Mouse (Mus musculus): ENCODE data around the gene Tnr.

Tnr gene

DNA sequence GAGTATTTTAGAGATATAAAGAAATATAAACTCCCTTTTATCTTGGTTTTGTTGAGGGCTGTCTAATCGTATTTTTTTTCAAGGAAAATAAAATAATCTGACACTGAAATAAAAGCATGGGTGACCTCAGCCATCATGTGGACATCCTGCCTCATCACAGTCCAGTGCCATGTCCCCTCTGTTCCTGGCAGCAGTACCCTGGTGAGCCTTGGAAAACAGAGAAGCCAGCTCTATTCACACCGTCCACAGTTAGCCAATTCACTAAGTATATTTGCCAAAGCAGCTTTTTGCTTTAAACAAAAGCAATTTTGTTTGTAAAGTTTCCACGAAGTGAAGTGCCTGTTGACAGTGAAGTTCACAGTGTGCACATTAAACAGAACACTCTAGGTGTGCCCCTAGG lies 109.0 kb downstream of the Tnr start:
- no peak for DNase-seq

DNA sequence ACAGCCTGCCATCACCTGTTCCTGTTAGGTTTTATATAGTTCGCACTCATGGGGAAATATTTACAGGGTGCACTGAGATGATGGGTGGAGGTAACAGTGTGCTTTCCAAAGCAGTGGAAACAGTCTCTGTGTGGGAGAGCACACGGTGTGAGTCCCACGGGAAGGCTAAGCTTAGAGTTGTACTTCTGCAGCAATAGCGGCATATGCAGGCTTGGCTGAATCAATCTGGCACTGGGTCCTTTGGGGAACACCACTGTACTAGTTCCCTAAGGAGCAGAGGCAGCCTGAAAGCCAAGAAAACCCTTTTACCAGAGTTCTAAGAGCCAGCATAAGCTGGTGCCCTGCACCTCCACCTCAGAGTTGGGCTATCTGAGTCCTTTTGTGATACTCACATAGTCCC lies 115.8 kb downstream of the Tnr start:
- DNase-seq: no peak

DNA sequence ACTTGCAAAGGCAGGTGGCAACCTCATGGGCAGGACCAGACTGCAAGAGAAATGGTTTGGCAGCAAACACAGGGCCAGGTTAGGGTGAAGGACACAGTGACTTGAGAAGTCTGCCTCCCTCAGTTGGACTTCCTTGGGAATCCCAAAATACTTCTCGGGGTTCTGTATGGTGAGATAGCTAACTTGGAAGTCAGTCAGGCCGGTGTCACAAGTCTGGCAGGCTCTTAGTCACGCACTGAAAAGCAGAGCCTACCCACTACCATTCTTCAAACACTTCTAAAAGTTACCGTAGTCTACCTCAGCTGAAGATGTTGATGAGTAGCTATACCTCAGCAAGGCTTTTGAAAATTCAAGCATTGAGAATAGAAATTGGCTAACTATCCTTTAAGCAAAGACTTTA lies 122.2 kb downstream of the Tnr start:
- DNase-seq: no peak

DNA sequence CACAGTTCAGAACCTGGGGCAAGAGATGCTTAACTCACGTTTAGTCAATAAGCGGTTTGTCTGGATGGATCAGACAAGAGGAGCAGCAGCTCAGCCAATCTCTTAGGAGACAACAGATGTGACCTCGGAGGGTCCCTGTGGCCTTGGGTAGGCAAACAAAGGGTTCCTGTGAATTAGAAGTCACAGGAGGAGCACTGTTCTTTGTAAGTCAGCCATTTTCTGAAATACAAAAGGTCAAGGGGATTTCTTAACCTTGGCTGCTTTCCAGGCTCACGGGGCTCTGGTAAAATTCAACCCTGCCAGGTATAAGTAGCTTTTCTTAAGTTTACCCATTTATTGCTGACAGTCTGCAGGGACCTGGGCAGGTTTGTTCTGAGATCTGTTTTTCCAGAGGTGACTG lies 126.9 kb downstream of the Tnr start:
- no peak for DNase-seq

DNA sequence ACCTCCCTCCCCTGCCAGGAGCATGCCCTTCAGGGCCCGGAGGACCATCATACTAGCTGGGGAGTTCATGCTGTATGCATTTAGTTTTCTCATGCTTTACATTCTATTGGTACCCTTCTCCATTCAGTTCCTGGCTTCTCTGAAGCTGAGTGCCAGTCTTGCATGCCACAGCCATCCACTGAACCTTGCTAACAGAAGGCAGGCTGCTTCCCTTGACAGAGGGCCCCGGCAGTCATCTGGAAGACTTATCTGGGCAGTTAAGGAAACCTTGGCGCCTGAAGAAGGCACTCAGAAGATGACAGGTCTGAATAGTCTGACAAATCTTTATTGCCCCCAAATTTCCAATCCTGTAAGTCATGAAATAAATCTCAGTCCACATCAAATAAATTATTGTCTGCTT lies 131.7 kb downstream of the Tnr start:
- no peak for DNase-seq

DNA sequence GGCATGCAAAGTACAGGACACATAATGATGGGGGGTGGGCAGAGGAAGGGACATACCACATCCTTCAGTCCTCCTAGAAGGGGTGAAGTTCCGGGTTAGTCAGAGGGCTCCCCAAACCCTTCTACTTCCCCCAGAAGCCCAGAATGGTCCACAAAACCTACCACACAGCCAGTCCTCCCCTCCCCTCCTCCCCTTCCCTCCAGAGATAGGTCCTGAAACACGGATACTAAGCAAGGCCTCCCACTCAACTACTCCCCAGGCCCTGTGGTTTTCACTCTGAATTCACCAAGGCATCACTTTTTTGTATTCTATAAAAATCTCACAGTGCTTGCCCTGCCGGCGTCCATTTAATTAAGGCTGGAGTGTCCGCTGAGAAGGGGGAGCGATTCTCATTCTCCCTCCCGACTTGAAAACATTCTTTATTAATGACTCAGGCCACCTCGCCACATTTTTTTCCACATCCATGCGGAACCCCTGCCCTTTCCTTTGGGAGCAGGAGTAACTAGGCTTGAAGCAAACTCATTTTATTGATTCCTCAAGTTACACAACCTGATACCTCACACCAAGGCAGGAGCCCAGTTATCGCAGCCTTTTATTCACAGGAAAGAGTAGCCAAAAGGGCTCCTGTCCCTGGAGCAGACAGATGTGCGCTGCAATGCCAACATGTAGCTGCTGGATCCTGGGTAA lies 134.4 kb downstream of the Tnr start:
- no peak for DNase-seq

DNA sequence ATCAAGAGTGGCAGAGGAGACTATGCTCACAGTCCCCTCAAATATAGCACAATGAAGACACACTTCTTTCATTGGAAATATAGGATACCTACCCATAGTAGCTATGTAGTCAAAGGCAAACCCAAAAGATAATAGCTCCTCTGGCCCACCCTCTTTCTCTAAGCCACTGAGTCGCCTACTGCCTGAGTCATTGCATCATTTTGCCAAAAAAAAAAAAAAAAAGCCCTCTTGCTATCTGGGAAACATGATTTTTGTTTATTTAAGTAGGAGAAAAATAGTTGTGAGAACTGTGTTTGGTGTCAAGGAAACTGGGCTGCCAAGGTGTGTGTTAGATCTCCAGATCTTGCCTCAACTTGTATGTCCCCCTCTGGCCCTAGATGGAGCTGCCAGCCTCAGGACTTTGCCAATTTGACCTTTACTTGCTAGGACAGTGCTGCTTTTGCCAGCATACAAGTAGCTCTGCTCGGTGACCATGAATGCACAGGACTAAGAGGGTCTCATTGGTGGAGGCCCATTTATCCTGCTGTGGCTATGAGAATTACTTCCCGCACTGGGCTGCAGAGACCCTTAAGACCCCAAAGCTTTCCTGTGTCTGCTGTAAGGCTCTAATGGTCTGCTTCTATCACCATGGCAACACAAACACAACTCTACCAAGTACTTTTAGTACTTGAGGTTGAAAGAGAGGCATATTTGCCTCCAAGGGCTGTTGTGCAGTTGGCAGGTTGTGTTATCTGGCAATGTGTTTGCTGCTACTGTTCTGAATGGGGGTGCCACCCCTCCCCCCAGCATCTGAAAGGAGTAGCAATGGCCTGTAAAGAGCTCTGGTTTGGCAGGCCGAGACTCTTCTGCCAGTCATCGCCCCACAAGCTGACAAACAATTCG lies 137.3 kb downstream of the Tnr start:
- no peak for DNase-seq

DNA sequence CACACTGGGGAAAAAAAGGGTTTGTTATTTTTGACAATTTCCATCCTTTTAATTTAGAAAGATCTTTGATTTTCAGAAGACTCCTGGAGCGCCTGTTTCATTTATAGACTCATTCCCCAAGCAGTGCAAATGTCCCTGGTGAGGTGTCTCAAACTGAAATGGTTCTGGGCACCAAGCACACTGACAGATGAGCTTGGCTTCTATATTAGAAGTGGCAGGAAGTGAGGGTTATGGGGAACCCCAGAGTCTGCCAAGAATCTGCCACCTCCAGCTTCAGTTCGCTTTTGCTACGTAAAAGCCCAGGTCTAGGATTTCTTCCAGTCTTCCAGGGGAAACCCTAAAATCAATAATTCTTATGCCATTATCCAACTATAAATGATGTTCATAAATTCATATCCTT lies 140.9 kb downstream of the Tnr start:
- DNase-seq: no peak

DNA sequence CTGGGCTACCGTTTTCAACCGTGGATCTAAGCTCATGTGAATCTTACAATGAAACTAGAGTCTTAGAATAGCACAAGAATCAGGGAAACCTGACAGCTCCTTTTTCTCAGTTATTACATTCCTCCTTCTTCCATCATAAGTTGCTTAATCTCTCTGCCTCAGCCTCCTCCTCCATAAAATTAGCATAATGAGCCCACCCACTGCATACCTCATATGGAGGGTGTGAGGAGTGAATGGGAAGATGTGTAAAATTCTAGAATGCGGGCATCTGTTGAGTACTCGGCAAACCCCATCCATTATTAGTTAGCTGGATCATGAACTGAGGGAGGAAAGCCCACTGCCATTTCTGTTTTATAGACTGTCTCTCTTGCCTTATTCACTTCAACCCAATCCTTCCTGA lies 141.4 kb downstream of the Tnr start:
- DNase-seq: no peak

DNA sequence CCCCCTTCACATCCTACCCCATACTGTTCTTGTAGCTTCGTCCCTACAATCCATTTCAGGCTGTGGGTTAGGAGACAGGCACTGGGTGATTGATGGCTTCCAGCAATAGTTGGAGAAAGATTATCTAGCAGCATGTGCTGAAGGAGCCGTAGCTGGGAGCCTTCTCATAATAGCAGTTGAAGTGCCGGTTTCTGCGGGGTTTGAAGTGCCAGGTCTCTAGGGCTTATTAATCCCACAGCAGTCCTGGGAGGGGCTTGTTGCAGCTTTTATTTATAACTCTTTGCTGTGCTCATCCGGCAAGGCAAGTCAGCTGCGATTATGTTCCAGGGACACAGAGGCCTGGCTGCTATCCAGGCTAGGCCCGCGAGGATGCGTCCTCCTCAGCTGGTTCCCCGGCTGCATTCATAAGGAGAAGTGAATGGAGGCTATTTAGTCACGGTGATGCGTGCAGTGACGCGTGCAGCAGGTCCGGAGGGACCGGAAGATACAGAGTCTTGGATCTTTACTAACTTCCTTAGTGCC lies 147.1 kb downstream of the Tnr start:
- no peak for DNase-seq

DNA sequence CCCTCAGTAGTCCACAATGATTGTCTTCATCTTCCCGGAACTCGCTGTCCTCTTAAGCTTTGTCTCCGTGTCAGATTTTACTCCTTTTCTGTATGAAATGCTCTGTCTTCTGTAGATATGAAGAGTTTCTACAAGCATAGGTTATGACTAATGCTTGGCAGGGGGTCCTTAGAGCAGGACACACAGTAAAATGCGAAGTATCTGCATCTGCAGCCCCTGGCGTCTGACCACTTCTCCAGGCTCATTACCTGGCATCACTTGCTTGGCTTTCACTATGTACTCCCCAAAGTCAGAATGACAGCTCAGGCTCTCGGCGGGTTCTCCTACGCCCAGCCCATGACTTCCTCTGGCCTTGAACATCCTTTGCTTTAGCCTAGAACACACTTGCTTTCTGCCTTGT lies 147.6 kb downstream of the Tnr start:
- no peak for DNase-seq

DNA sequence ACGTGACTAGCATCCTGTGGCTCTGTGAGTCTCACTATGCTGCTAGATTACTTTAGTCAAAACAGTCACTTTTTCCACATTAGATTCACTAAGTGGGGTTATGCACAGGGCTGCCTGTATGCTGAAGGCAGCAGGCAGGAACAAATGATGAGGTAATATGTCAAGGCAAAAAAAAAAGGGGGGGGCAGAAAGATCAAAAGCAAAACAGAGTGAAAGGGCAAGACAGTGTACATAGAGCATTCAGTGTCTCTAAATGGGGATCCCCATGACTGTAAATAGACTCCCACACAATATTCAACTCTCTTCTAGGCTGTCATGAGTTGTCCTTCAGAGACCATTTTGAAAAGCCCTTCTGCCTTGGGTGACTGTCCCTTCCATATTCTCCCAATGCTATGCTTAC lies 150.7 kb downstream of the Tnr start:
- DNase-seq: no peak

DNA sequence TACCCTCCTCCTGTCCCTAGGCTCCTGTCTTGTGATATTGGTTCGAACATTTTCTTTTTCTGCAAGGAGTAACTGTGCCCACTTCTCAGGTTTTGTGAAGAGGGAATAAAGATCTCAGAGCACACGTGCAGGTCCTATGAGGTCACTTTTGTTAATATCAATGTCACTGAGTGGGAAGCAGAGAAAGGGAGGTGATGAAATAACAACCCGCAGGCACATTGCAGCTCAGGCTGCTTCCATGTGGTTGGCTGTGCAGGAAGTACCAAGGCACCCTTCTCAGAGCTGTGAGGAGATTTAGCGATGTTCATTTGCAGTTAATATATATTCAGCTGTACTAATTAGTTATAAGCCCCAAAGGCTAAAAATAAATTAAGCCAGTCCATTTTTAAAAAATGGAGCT lies 151.9 kb downstream of the Tnr start:
- DNase-seq: no peak

DNA sequence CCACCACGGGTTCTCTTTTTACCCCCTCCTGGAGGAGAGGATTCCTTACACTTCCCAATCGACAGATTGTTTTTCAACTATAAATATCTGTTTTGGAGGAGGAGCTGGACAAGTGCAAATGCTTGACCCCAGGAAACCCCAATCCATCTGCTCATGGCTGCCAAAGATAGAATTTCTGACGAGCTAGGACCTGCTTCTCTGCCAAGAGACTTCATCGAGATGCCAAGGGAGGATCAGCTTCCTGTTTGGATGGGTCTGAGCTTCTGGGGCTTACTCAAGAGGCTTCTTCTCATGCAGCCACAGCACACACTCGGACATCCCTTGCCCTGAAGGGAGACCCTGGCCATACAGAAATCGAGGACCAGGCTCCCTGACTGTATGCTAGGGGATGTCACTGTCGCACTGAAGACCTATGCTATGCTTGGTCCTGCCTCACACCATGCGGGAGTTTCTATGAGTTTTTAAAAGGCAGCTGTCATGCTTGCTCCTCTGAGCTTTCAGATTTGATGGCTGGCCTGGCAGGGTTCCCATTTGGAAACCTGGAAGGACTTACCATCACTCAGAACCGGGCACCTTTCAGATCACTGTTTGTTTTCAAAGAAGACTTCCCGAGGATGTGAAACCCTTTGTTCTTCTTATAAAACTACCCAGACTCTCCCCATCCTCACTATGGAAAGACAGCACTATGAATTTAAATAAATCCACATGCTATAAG lies 154.8 kb downstream of the Tnr start:
- DNase-seq: no peak

DNA sequence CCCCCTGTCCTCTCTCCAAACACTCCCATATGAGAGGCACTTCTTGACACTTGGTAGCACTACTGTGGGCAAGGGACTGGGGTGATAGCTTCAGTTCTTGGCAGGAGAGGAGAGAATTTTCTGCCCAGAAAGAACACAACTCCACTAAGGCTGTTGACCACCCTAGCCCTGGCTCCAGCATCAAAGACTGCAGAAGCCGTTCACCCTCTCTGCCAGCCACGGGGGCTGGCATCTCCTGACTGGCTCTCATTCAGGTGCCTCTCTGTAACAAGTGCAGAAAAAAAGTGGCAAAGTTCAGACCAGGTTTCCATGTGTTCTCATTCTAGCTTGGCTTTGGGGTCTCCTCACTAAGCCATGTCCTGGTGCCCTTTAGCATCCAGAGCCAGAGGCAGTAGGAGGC lies 157.7 kb downstream of the Tnr start:
- DNase-seq: no peak

DNA sequence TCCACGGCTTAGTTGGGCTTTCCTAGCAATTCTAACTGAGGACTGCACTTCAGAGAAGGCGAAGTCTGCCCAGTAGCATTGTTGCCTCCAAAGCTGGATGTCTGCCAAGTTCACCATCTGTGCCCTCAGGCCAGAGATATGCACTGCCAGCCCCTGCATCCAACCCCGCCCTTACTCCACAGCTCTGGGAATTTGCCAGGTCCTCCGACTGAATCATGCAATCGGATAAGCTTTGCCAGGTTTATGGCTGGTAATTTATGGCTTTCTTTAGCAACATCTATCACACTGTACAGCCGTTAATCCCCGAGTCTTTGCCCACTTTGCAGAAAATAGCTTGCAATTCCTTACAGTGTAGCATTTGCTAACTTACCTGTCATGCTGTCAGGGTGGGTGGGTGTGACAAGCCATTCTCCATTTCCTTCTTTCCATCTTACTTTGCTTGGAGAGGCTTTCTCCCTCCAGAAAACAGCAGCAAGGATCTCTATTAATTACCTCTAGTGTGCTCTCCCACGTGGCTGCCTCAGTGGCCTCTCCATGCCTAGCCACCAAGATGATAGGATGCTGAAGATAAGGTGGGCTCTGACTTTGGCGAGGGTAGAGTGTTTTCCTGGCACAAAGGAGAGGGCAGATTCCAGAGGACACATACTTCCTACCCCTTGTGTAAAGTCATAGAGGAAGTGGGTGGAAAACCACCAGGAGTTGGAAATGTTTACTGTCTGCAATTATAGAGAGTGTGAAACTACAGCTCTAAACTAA lies 163.1 kb downstream of the Tnr start:
- DNase-seq: no peak

DNA sequence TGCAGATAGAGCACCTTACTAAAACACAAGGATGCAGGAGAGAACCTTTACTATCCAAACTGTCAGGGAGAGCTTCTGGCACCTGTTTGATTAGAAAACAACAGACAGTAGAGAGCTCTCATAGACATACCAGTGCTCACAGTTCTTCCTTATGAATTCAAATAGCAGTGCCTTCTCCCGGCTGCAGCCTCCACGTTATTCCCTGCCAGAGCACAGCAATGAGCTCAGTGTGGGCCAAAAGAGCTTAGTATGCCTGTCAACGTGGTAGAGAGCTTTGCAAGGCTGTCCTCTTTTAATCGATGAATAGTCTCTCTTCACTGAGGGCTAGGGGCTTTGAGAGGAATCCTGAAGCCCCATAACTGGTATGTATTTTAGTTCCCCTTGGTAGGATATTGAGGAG lies 173.1 kb downstream of the Tnr start:
- no peak for DNase-seq

DNA sequence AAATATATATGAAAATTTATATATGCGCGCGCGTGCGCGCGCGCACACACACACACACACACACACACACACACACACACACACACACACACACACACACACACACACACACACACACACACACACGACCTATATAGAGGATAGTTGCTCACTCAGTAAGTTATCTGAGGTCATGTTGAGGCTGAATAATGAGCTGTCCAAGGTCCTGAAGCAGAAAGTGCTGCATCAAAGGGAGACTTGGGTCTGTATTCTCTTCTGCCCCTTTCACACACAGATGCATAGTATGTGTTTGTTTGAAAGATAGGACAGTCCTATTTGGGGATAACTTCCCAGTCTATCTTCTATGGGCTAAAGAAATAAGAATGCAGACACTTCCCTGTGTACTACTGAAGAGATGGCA lies 178.5 kb downstream of the Tnr start:
- no peak for DNase-seq

DNA sequence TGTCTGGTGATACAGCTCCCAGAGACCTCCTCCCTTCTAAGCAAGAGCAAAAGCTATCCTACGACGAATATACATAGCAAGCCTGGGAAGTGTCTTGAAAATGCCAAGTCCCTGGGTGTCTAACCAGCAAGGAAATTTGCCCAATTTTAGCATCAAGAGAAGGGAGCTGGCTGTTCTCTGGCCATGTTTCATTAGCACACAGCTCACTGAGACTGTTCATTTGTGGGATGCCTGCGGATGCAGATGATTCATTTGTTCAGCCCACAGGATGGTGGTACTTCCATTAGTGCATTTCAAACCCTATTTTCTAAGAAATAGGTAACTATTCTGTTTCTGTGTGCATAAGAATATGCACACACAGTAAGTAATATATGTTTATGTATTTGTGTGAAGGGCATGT lies 181.4 kb downstream of the Tnr start:
- no peak for DNase-seq

DNA sequence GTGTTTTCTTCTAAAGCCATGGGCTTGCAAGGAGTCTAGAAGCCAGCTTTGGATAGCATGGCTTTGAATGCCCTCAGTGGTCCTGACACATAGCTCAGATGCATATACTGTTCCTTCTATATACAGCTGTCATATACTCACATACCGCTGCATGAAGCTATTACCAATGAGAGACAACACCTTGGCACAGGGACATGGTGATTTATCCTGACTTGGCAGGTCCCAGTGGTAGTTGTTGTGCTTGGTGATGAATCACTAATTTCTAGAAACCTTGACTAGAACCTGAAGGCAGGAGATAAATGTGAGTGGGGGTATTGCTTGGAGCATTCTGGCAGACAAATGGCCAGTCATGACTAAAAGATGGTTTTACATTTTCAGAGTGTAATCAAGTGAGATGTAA lies 192.7 kb downstream of the Tnr start:
- DNase-seq: no peak

DNA sequence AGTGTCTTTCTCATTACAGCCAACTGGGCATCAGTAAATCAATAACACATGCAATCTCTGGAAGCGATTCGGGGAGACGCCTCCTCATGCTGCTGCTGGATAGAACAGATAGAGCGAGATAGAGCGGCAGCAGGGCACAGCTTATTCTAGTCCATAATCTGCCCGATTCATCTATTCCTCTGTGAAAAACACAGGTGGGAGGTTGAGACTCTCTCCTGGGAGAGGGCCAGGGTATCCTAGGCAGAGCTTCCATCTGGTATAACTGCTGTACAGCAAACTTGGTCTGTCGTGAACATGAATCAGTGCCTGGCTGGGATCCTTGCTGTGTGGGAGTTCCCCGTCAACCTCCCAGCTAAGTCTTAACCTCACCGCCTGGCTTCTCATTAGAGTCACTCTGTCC lies 193.4 kb downstream of the Tnr start:
- no peak for DNase-seq

DNA sequence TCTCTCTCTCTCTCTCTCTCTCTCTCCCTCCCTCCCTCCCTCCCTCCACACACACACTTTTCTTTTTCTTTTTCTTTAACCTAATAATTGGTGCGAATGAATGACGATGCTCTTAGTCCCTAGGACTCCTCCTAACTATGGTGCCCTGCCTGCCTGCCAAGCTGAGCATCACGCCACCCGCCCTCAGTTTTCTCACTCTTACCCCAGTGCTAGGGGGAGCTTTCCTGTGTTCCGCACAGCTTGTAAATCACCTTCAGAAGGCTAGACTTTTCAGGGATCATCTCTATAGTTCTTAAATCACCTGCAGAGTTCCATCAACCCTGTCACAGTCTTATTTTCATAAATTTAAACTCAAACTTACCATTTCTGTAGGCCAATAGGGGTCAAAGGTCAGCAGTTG lies 200.2 kb downstream of the Tnr start:
- no peak for DNase-seq

DNA sequence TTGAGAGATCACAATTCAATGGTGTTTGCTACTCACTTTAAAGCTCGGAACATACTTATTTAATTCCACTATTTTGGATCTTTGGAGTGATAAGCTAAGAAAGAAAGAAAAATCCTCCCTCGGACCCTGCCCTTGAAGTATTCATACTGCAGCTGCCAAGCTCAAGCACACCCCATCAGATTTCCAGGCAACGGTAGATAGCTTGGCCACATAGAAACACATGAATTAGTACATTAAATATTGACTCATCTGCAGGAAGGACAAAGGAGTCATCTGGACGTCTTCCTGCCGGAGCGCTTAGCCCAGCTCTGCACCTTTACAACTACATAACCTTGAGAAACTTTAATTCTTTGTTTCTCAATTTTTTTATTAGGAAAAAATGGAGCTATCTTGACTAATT lies 205.7 kb downstream of the Tnr start:
- no peak for DNase-seq
